Mouse (Mus musculus) embryo, embryonic 9.5 days (tissue): ENCODE results near the gene Adgrg5.
A peak's percentile ranks its signal among the peaks of the same experiment; 100 is the strongest.

ENCODE experiments used
- DNase-seq: peaks from one replicate; pipeline ENCODE4 v3.0.0-alpha.2; 2017; ENCODE audit errors: extremely low spot score

Gene Adgrg5

DNA sequence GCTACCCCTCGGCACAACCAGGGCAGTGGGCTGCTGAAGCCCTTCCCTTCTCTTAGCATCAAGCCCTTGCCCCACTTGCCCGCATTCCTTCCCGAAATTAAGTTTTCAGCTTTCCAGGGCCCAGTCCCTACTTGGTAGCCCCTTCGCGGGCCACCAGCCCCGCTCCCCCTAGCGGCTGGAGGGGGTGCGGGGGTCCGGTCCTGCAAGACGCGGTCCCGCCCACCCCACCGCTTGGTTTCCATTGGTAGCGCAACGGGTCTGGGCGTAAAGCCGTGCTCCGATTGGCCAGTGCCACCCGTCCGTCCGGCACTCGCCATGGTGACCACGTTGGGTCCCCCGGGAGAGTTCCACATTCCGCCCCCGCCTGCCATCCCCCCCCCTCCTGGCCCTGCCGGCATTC lies 6.1 kb upstream of the Adgrg5 start:
- DNase-seq: peak; percentile 97

DNA sequence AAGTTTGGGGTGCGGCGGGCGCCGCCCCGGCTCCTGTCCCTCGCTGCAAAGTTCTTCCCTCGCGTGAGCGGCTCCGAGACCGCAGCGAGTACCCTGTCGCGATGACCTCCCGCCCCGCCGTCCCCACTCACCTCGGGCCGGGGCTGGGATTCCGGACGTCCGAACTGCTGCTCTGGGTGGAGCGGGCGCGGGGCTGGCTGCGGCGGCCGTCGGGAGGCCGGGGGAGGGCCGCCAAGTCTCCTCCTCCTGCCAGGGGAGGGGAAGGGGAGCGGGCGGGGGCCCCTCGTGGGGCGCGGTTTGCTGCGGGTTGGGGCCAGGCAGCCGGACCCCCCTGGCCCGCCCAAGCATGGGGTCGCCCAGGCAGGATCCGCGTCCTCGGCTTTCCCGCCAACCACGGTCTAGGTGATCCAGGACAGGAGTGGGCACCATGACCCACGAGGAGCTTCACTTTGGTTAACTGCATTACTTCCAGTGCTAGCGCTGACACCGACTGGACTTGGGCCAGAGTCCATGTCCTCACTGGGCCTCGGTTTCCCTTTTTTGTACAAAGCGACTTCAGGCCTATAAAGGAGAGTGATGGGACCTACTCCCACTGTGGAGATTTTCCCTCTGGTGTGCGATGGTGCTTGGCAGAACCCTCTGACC lies 5.5 kb upstream of the Adgrg5 start, which contains the start of gene Ccdc102a:
Gene Ccdc102a (minus strand): TSS at position 248 of the 645 bp plus-strand sequence.
- no peak for DNase-seq

DNA sequence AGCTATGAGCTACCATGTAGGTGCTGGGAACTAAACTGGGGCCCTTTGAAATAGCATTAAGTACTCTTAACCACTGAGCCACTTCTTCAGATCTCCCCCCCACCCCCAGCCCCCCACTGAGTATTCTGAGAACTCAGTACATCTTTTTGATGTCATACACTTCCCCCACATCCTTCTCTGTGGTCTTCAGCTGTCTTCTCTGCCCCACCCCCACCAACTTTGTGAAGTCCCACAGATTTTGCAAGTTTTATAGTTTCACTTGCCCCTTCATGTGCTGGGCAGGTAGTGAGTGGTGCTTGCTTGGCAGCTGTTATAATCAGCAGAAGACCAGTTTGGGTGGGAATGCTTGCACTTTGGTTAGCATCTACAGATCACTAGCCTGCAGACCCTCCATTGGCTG lies 4.2 kb upstream of the Adgrg5 start:
- DNase-seq: no peak

DNA sequence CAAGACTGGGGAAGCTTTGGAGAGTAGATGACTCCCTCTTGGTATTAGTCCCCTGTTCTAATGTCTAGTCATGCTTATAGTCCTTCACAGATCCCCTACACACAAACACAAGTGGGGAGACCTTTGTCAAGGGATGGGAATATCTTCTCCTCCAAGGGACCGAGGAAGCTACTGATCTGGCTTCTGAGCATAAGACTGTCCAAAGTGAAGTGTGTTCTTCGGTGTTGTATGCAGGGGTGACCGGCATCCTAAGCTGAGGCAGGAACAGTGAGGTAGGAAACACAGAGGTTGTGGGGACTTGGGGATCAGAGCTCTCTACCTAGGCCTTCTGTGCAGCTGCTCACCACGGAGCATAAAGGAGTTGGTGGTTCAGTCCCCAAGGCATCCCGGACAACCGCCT lies 1.3 kb upstream of the Adgrg5 start:
- no peak for DNase-seq

DNA sequence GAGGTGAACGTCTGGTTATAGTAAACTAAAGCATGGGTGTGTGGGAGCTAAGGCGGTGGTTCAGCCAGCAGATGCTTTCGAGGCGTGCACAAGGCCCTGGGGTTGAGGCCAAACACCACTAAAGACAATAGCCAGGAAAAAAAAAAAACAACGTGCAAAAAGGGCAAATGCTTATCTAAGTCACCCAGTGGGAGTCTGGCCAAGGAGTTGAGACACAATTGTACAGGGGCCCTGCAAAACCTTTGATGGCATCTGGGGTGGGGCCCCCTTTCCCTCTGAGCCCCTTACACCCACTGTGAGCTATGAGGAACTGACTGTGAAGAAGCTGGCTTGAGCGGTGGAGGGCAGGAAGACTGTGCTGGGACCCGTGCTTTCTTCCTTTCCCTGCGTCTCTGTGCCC lies 892 bp upstream of the Adgrg5 start:
- DNase-seq: no peak

DNA sequence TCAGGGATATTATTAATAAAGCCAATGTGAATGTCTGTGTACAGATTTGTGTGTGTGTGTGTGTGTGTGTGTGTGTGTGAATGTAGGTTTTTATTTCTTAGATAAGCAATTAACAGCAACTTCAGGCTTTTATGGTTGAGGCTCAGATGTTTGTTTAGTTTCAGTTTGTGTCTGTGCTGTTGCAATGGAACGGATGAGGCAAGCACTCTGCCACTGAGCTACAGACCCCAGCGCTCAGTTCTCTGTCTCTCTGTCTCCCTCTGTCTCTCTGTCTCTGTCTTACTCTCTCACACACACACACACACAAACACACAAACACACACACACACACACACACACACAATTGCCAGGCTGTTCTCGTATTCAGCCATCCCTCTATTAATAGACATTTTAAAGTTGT lies 4.7 kb downstream of the Adgrg5 start:
- DNase-seq: no peak

DNA sequence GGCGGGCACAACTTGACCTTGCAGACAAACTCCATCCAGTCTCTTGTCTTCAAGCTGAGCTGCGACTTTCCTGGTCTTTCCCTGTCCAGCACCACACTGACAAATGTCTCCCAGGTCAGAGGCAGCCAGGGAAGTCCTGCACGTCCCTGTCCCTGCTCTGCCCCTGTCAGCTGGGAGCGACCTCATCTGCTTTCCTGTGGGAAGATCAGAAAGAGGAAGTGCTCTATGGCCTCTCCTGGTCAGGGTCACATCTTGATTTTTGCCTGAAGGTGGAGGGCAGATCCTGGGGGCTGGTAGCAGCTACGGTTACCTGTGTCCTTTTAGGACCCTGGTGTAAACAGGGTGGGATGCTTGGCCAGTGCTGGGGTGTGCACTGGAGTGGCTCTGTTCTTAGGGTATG lies 10.4 kb downstream of the Adgrg5 start:
- DNase-seq: no peak

DNA sequence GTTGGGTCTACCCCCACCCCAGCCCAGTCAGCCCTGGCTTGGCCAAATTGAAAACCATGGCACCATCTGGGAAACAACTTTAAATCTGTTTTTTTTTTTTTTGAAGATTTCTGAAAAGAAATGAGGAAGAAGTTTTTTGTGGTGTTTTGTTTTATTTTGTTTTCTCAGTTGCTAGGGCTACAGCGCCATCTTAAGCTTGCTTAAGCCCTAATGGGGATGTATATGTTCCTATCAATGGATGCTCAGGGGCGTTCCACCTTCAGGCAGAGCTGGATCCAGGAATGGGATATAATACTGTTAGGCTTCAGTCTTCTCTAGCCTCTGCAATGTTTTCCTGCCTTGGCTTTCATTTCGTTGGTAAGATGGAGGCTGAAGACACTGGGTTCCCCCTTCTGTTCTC lies 11.7 kb downstream of the Adgrg5 start:
- no peak for DNase-seq

DNA sequence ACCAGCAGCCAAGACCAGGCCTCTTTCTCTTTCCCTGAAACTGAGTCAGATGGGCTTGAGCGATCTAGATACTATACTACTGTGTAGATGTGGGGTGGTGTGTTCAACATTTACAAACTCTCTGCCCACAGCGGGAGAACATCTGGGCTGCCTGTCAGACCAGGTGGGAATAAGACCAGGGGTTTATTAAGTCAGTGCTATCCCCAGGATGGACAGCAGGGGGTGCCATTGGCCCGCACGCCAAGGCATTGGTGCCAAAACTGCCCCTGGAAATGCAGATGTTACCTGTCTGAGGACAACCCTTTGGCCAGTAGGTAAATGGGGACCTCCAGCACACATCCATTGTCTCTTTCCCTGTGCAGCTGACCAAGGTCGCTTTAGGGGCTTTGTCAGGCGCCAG lies 19.1 kb downstream of the Adgrg5 start:
- peak; percentile 71 for DNase-seq

DNA sequence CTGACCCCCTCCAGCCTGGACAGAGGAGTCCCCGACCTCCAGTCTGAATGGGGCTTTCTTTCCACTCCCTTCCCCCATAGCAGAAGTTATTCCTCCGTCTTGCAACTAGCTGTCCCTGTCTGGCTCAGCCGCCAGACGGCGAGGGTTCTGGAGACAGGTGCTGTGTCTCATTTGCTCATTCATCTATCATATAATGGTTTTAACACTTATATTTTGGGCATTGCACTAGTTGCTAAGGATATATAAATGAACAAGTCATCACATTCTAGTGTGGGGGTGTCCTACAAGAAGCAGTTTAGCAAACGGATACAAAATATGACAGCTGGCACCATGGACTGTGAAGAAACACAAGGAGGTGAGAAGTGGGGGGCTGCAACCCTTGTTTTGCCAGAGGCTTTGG lies 21.7 kb downstream of the Adgrg5 start:
- no peak for DNase-seq

DNA sequence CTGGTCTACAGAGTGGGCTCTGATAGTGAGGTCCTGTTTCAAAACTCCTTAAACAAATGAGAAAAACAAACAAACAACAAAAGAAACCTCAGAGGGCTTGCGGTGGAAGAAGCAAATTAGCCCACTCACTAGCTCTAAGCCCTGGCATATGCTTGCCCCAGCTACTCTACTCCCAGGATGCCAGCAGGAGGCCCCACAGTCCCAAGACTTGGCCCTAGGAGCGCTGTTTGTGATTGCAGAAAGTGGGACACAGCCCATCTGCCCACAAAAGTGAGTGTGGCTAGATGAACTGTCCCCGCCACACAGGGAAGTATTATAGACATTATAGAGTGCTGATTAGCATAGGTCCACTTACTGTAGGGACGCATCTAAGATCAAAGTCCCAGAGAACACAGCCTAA lies 24.9 kb downstream of the Adgrg5 start:
- DNase-seq: no peak

DNA sequence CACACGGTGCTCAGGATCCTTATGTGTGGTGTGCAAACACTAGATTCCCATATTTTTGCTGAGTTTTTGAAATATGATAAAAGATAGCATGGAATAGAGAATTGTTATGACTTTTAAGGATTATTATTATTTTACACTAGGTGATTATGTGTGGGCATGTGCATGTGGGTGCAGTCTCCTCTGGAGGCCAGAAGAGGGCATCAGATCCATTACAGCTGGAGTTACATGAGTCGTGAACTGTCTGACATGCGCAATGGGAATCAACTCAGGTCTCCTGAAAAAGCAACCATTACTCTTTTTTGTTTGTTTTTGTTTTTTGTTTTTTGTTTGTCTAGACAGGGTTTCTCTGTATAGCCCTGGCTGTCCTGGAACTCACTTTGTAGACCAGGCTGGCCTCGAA lies 25.5 kb downstream of the Adgrg5 start:
- no peak for DNase-seq

DNA sequence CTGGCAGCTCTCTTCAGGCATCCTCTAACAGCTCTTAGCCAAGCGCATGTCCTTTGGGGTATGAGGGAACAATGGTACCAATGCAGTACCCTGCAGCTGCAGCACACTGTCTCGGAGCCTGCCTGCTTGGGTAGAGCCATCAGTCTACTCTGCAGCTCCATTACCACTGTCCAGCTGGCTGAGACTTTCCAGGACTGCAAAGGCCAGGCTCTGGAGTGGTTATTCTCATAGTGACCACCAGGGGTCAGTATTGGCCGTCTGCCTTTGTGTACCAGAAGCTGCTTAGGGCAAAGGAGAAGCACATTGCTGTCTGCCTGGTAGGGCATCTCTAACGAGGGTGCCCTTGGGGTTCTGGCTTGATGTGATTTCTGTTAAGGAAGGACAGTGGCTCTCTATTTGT lies 26.6 kb downstream of the Adgrg5 start:
- DNase-seq: peak; percentile 76

DNA sequence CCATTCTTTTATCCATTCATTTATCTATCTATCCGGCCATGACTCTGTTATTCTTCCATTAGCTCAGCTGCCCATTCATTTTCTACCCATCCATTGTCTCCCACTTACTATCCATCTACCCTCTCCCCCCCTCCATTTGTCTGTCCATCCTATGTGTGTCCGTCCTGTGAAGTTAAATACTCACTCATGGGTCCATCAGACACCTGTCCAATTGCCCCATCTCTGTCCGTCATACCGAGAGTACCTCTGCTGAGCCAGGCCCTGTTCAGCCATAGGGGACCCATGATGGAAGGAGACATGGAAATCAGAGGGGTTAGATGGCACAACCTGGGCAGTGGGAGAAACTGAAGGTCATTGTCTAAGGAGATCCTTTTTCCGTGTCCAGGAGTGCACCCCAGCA lies 27.0 kb downstream of the Adgrg5 start:
- no peak for DNase-seq

DNA sequence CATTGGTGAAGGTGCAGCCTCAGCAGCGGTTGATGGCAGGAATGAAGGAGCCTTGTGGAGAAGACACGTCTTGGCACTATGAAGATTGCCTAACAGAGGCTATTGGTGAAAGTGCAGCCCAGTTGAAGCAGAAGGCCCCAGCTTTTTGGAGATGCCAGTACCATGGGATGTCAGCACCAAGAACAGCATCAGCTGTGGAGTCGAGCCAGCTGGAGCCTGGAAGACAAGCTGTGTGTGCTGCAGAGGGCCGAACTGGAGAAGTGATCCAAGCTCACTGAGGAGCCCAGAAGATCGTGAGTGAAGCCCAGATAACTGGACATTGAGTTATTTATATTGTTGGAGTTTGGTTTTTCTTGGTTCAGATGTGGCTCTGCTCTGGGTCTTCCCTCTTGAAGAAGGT lies 28.6 kb downstream of the Adgrg5 start:
- no peak for DNase-seq

DNA sequence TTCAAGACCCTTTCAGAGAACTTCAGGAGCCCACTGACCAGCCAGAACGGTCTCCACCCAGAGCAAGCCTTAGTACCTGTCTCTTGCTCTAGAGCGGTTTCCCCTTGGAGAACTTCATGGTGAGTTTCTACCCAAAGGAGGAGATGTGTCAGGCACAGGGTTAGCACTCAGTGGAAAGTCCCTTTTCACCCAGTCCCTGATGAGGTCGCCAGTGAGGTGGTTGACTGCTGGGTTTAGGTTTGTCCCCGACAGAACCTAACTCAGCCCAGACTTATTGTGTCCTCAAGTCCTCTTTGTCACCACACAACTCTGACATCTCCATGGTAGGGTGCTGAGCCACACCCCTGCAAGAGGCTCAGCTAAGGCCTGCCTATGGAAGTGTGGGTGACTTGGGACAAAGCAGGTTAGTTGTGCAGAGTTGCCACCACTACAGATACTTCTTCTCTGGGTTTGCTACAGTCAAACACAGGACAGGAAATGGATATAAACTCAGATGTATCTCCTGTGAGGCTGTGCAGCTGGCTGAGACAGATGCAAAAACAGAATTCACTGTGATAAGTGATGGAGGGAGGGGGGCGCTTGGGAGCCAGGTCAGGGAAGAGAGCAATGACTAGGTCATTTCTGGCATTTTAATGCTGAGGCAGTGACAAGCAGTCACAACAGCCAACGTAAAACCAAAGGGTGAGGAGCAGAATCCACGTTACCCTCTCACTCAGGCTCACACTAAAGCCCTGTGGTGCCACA lies 30.3 kb downstream of the Adgrg5 start:
- no peak for DNase-seq

DNA sequence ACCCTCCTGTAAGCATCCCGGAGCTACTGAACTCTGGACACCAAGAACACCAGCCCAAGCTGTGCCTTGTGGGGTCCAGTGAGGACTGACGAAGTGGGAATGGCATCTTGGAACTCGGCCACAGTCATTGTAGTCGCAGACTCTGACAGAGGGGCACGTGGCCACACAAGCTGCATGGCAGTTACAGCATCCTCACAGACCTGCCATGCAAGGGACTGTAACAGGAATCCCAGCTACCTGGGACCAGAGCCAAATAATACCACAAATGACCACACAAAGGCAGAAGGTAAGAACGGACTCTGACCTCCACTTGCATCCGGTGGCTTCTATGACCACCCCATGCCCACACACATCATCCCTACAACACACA lies 30.9 kb downstream of the Adgrg5 start:
- no peak for DNase-seq

DNA sequence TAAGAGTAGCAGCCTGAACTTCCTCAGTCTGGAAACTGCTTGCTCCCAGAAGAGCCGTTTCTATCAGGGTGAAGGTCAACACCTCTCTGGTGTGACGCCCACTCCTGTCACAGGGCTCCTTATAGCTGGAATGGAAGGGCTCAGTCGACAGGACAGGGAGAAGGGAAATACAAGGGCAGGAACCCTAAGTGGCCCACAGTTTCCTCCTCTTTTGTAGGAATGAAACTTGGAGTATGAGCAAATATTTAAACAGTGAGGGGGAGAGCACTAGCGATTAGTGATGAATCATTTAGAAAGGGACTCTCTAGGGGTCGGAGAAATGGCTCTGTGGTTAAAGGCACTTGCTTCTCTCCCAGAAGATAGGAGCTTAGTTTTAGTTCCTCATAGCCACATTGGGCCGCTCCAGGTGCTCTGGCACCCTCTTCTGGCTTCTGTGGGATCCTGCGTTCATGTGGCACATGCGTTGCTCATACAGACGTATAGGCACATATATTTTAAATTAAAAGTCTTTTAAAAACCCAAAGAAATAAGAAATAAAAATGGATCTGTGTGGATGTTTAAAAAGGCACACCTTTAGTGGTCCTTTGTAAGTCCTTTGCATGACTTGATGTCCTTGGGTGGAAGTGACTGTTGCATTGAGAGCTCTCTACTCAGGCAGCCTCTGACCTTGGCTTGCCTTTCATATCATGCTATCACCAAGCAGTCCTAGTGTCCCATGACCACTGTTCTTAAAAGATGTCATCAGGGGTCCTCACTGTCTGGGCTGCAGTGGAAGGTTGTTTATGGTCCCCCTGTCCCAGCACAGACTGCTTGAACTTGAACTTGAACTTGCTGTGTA lies 31.6 kb downstream of the Adgrg5 start:
- no peak for DNase-seq

DNA sequence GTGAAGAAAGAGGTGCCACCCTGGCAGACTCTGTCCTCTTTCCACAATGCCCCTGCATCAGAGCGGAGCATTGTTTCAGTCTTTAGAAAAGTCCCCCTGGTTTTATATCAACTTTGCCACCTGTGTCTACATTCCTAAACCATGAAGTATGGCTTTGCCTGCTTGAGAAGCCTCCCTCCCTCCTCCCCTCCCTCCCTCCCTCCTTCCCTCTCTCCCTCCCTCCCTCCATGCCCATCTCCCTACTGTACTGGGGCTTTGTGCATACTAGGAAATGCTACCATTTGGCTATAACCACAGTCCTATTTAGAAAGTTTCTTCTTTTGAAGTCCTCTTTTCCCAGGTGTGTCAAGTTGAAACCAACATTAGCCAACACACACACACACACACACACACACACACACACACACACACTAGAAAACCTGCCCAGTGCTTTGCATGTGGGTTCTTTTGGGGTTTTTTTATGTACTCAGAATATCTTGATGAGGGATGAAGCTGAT lies 32.6 kb downstream of the Adgrg5 start:
- DNase-seq: no peak

DNA sequence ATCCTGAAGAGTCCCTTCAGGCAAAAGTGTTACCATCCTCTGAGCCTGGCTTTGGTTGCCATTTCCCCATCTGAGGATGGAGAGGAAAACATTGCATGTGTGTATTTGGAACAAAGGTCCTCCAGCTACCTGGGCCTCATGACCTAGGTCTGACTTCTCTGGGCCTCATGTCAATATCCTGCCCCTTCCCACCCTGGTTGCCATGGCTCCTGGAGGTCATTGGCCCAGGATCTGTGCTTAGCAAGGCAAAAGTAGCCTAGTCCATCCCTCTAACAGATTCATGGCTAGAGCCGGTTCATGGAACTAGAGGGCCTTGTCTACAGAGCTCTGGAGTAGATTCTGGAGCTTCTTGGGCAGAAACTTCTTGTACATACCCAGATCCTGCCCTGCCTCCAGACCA lies 38.7 kb downstream of the Adgrg5 start:
- DNase-seq: no peak

DNA sequence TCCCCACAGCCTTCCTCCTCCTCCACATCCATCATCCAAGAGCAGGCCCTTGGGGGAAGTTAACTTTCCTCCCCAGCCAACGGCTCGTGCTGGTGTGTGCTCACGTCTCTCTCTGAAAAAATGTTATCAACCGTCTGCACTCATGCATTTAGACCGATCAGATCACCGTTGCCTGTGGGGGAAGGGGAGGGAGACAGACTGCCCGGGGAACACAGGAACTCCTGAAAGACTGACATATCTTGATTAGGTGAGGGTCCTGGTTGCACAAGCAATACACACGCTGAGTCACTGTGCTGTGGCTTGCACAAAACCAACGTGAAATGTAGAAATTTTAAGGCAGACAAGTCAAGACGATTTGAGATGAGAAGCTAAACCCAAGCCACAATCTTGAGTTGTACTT lies 41.3 kb downstream of the Adgrg5 start:
- DNase-seq: no peak

DNA sequence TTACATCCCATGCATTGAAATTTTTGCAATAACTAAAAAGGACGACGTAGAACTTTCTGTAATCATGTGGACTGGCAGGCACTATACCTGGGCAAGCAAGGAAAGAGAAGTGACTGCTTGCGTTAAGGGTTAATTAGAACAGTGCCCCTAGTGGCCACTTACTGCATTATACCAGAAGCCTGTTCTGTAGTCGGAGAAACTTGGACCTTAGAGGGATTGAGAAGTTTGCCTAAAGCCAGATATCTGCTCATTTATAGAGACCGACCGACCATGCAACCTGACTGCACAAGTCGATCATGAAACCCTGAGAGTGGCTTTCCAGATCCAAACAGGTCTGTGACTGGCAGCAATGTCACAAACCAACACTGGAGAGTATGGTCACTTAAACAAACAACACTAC lies 43.1 kb downstream of the Adgrg5 start:
- peak; percentile 57 for DNase-seq

DNA sequence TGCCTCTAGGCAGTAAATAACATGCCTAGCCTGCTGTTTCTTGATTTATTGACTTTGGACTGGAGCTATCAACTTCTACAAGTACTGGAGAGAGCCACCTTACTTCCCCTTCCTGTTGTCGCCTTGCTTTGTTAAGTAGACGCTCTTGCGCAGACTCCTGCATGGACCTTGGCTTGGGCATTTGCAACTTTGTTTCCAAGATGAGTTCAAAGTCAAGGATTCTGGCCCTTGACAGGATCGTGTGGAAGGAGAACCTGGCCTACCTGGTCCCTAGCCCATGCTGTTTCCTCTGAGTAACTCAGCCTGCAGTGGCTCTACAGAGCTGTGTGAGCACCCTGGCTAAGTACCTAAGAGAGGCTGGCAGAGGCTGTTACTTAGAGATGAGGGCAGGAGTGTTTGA lies 43.6 kb downstream of the Adgrg5 start:
- no peak for DNase-seq
